In the genomic region with DNA sequence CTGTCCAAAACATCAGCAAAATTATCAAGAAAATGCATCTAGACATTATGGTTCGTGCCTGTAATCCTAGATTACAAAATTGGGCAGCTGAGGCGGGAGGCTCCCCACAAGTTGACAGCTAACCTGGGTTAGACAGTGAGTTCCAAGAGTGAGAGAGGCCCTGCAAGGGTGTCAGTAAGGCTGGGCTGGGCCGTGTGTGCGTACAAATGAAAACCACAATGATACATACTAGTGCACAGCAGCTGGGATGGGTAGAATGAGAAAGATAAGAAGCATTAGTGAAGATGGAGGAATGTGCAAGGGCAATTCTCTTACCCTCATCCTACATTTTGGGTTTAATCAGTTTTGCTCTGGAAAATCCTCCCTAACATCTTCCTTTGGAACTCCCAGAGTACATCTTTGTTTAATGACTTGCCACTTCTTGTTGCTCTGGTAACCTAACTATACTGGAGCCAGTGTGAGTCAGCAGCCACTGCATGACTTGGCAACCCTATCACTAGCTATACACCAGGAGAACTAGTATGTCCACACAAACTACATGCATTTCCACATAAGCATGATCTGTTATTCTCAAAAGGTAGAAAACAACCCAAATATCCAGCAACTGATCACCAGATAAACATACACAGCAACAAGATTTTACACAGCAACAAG, we compare ENCODE assay signal across 12 mouse cellular contexts. TPM values are rescaled to one million over a fixed set of nuclear protein-coding genes. Genes with fewer than 3 reads are reported as not detected.
DNase-seq lines count a peak whose midpoint lies in the region; ATAC-seq lines count a peak whose summit lies in the region.
"Had no signal": no experiment of that assay in that cellular context is flagged by ENCODE, and none has a peak within 500 bp of the region (broad histone marks: within the 10 kb centered on the region; RNA-seq: fewer than 3 reads in every experiment).

No protein-coding gene starts in this region.

- intact Hi-C loops in heart, postnatal 25 days (cut with DNase I): no loop called here

- peak overlapping the region; percentile 12 for H3K4me2 ChIP-seq in heart, embryonic 13.5 days
- H3K4me2 ChIP-seq: limb, embryonic 12.5 days; midbrain, embryonic 15.5 days had no signal

- peaks cover 73% of the 10 kb centered on the region for H3K36me3 ChIP-seq in heart, embryonic 13.5 days

- DNase-seq in heart, postnatal 25 days (ENCODE audit: low spot score): no peak
- peak; percentile 56 for DNase-seq in Muller cell, postnatal 12 days (ENCODE audit: inconsistent ontology term)
- no peak for DNase-seq in yolk sac, embryonic 10.5 days (ENCODE audit: low spot score)
- DNase-seq in gastrocnemius, postnatal 25 days: no peak

- WGBS in heart, embryonic 13.5 days: 84% methylated on average over 4 of the region's 4 CpGs

- peak overlapping the region; percentile 34; the same call in 1 of the 2 replicates for H3K27ac ChIP-seq in heart, embryonic 13.5 days (replicated peaks)
- H3K27ac ChIP-seq: forebrain, embryonic 10.5 days; hindbrain, postnatal 0 days; limb, embryonic 12.5 days; midbrain, embryonic 15.5 days had no signal

- H3K27me3 ChIP-seq in heart, embryonic 13.5 days (replicated peaks): no peaks in the 10 kb centered on the region
- H3K27me3 ChIP-seq: limb, embryonic 12.5 days; midbrain, embryonic 15.5 days had no signal

- H3K9ac ChIP-seq in heart, embryonic 13.5 days: no peak overlapping the region
- H3K9ac ChIP-seq: limb, embryonic 12.5 days; midbrain, embryonic 15.5 days had no signal

- H3K9me3 ChIP-seq in heart, embryonic 13.5 days: no peaks in the 10 kb centered on the region
- H3K9me3 ChIP-seq: forebrain, embryonic 10.5 days; limb, embryonic 12.5 days; midbrain, embryonic 15.5 days had no signal

- no peak overlapping the region for H3K4me3 ChIP-seq in heart, embryonic 13.5 days
- H3K4me3 ChIP-seq: forebrain, embryonic 10.5 days; limb, embryonic 12.5 days; midbrain, embryonic 15.5 days had no signal

- peaks cover 9% of the 10 kb centered on the region for H3K4me1 ChIP-seq in heart, embryonic 13.5 days
- H3K4me1 ChIP-seq: forebrain, embryonic 10.5 days; limb, embryonic 12.5 days; midbrain, embryonic 15.5 days had no signal

- ATAC-seq in heart, embryonic 13.5 days (ENCODE audit: extremely low read depth, insufficient number of reproducible peaks, low FRiP score, low TSS enrichment): peak; percentile 83
- peak; percentile 92 for ATAC-seq in erythroid progenitor cell, adult 5-6 weeks (replicated peaks; ENCODE audit: low FRiP score, poor library complexity, severe bottlenecking)
- peak; percentile 76 for ATAC-seq in megakaryocyte-erythroid progenitor cell, adult 5-6 weeks (replicated peaks; ENCODE audit: low FRiP score, low TSS enrichment, poor library complexity, severe bottlenecking)
- ATAC-seq: hindbrain, postnatal 0 days; midbrain, embryonic 15.5 days had no signal

RNA-seq across cellular contexts. Expression of a gene that starts 12.6 kb away (rescaled TPM):
- 18.0 and 18.8 TPM in 2 replicates for polyA plus RNA-seq in heart, embryonic 13.5 days (2015; fragmentation: Nextera tagmentation; extraction: Ambion mirVana)
- 10 to 100 TPM; 53.9 to 55.5 TPM for total RNA-seq in heart, postnatal 25 days (2021)
- total RNA-seq in erythroid progenitor cell, adult 5-6 weeks (2015; ENCODE audit: low replicate concordance): 36.9 and 41.8 TPM in 2 replicates
- 65.7 and 103 TPM in 2 replicates for total RNA-seq in erythroid progenitor cell, adult 5-6 weeks (2017; ENCODE audit: low replicate concordance)
- total RNA-seq in megakaryocyte-erythroid progenitor cell, adult 5-6 weeks (2014; fragmentation: Nextera tagmentation): 22.4 and 36.2 TPM in 2 replicates
- 31.8 and 85.5 TPM in 2 replicates for total RNA-seq in megakaryocyte-erythroid progenitor cell, adult 5-6 weeks (2017)
- 10 to 100 TPM; 38.3 to 40.6 TPM for total RNA-seq in gastrocnemius, postnatal 25 days (2021)

RNA-seq across cellular contexts. Expression of a gene that starts 16.8 kb away (rescaled TPM):
- polyA plus RNA-seq in heart, embryonic 13.5 days (2015; fragmentation: Nextera tagmentation; extraction: Ambion mirVana): 24.6 and 29.4 TPM in 2 replicates
- total RNA-seq in heart, postnatal 25 days (2021): 10 to 100 TPM; 17.1 to 18.7 TPM
- 14.4 and 17.6 TPM in 2 replicates for total RNA-seq in erythroid progenitor cell, adult 5-6 weeks (2015; ENCODE audit: low replicate concordance)
- 8.9 and 11.4 TPM in 2 replicates for total RNA-seq in erythroid progenitor cell, adult 5-6 weeks (2017; ENCODE audit: low replicate concordance)
- 9.3 and 15.8 TPM in 2 replicates for total RNA-seq in megakaryocyte-erythroid progenitor cell, adult 5-6 weeks (2014; fragmentation: Nextera tagmentation)
- 15.6 and 19.8 TPM in 2 replicates for total RNA-seq in megakaryocyte-erythroid progenitor cell, adult 5-6 weeks (2017)
- 10 to 100 TPM in 1 of 2 experiments, 1 to 10 TPM in 1; 8.7 to 10.6 TPM for total RNA-seq in gastrocnemius, postnatal 25 days (2021)

RNA-seq across cellular contexts. Expression of a gene that starts 40.0 kb away (rescaled TPM):
- 0.13 TPM in 1 of 2 replicates, not detected in the other for polyA plus RNA-seq in heart, embryonic 13.5 days (2015; fragmentation: Nextera tagmentation; extraction: Ambion mirVana)
- not detected for total RNA-seq in heart, postnatal 25 days (2021)
- total RNA-seq in erythroid progenitor cell, adult 5-6 weeks (2015; ENCODE audit: low replicate concordance): 0.84 TPM in 1 of 2 replicates, not detected in the other
- 0.26 TPM in 1 of 2 replicates, not detected in the other for total RNA-seq in erythroid progenitor cell, adult 5-6 weeks (2017; ENCODE audit: low replicate concordance)
- total RNA-seq in megakaryocyte-erythroid progenitor cell, adult 5-6 weeks (2014; fragmentation: Nextera tagmentation): not detected in 2 replicates
- 0.33 and 0.50 TPM in 2 replicates for total RNA-seq in megakaryocyte-erythroid progenitor cell, adult 5-6 weeks (2017)
- not detected for total RNA-seq in gastrocnemius, postnatal 25 days (2021)
- total RNA-seq: adrenal gland, postnatal 4 days; hindbrain, postnatal 0 days had no signal
- polyA plus RNA-seq: forebrain, embryonic 10.5 days; hindbrain, postnatal 0 days; limb, embryonic 12.5 days; midbrain, embryonic 15.5 days had no signal
